Comparison of ENCODE assay signal across 8 mouse cellular contexts in the genomic region with DNA sequence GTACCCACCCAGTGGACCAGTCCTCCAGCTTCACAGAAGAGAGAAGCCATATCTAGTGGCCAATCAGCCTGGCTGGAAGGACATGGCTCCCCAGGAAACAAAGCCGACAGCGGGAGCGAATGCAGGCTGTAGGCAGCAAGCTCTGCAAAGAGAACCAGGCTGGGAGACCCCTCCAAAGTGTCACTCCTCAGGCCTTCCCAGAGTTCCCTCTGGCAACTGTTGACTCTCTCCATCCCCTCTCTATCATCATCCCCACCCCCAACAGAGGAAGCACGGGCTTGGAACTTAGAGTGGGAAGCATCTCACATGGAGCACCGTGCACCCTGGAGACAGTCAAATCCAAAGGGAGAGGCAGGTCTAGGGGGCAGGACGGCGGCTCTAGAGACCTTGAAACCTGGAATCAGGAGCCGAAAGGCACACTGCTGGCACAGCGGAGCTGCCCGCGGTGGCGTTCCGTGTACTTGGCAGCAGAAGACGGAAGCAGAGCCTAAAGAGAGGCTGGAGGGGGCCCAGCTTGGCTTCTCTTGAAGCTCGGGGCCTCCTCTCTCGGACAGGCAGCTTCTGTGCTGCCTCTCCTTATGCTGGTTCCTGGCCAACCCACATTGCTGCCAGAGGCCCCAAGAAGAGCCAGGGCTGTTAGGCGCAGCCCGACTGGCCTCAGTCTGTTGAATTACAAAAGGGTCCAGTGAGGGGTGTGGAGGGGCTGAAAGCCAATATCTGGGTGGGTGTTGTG. TPM values are rescaled to one million over a fixed set of nuclear protein-coding genes. Genes with fewer than 3 reads are reported as not detected.
DNase-seq lines count a peak whose midpoint lies in the region; ATAC-seq and TF ChIP-seq lines count a peak whose summit lies in the region.
"Had no signal": no experiment of that assay in that cellular context is flagged by ENCODE, and none has a peak within 500 bp of the region (broad histone marks: within the 10 kb centered on the region; RNA-seq: fewer than 3 reads in every experiment).

No protein-coding gene starts in this region.

- H3K4me3 ChIP-seq in MEL (ENCODE audit: control insufficient read depth in 1 of 2, insufficient read depth in 1 of 2, low read depth in 2 of 2, low read length in 2 of 2), result no peak overlapping the region
- H3K4me3 ChIP-seq in layer of hippocampus, adult 2 months, result no peak overlapping the region; the same call in 1 of the 2 replicates
- no peak overlapping the region for H3K4me3 ChIP-seq in lung, postnatal 0 days (ENCODE audit: low read depth, low read length)
- no peak overlapping the region for H3K4me3 ChIP-seq in stomach, embryonic 16.5 days (replicated peaks; ENCODE audit: low read length)

- H3K9me3 ChIP-seq in MEL (replicated peaks; ENCODE audit: insufficient read depth, low read length), result no peaks in the 10 kb centered on the region
- H3K9me3 ChIP-seq in lung, postnatal 0 days (ENCODE audit: low read length), result no peaks in the 10 kb centered on the region
- H3K9me3 ChIP-seq in stomach, embryonic 16.5 days (replicated peaks; ENCODE audit: control insufficient read depth, low read length), result no peaks in the 10 kb centered on the region

- H3K4me2 ChIP-seq in lung, postnatal 0 days (replicated peaks; ENCODE audit: low read depth, low read length), result no peak overlapping the region; the same call in 1 of the 2 replicates
- H3K4me2 ChIP-seq in stomach, embryonic 16.5 days (ENCODE audit: low read depth, low read length), result no peak overlapping the region

- peak; percentile 34 for DNase-seq in MEL (ENCODE audit: low read depth, low spot score)
- DNase-seq in brain, embryonic 14.5 days (ENCODE audit: low read depth), result peak; percentile 92
- DNase-seq in frontal cortex, postnatal 36 days (ENCODE audit: low spot score in 2 of 2), result peak; percentile 55 to 61
- peak; percentile 71 to 84 for DNase-seq in layer of hippocampus, adult 2 months (ENCODE audit: low spot score in 2 of 2)
- peak; percentile 61 for DNase-seq in lung, postnatal 0 days (ENCODE audit: low spot score)

- peak overlapping the region; percentile 97 for H3K27ac ChIP-seq in MEL (ENCODE audit: control insufficient read depth, low read depth, low read length)
- H3K27ac ChIP-seq in layer of hippocampus, adult 2 months, result peak overlapping the region; percentile 53
- no peak overlapping the region for H3K27ac ChIP-seq in lung, postnatal 0 days (ENCODE audit: low read length)
- peak overlapping the region; percentile 58; the same call in 1 of the 2 replicates for H3K27ac ChIP-seq in stomach, embryonic 16.5 days (ENCODE audit: low read length)
- H3K27ac ChIP-seq: macrophage had no signal

- TF ChIP-seq RAD21 in MEL (IDR thresholded peaks at IDR 0.05; ENCODE audit: low read depth, low read length), result no peak

- TF ChIP-seq CTCF in MEL (IDR thresholded peaks at IDR 0.05 in 2 of 3, conservative IDR thresholded peaks at IDR 0.05 in 1 of 3; ENCODE audit: control insufficient read depth in 1 of 3, insufficient read depth in 1 of 3, low read depth in 2 of 3, low read length in 3 of 3, poor library complexity in 1 of 3, severe bottlenecking in 1 of 3), result no peak
- TF ChIP-seq CTCF in brain, embryonic 14.5 days (IDR thresholded peaks at IDR 0.05; ENCODE audit: borderline replicate concordance, extremely low read depth, insufficient read depth, insufficient read length), result no peak
- TF ChIP-seq CTCF in layer of hippocampus, adult 2 months (conservative IDR thresholded peaks at IDR 0.05), result no peak
- no peak for TF ChIP-seq CTCF in lung, postnatal 0 days (IDR thresholded peaks at IDR 0.05)

- peak; percentile 63 for ATAC-seq in lung, postnatal 0 days
- peak; percentile 78; the same call in 1 of the 2 replicates for ATAC-seq in stomach, embryonic 16.5 days (ENCODE audit: insufficient read depth, low FRiP score)
- ATAC-seq in granulocyte monocyte progenitor cell, adult 5-6 weeks (replicated peaks; ENCODE audit: poor library complexity, severe bottlenecking), result no peak

- H3K27me3 ChIP-seq in MEL (ENCODE audit: control insufficient read depth in 1 of 2, insufficient read depth in 2 of 2, low read length in 2 of 2), result no peaks in the 10 kb centered on the region
- no peaks in the 10 kb centered on the region for H3K27me3 ChIP-seq in lung, postnatal 0 days (replicated peaks; ENCODE audit: insufficient read depth, low read length)
- 0 out of 2 replicates have a peak, but pooled peaks cover 3% of the 10 kb centered on the region for H3K27me3 ChIP-seq in stomach, embryonic 16.5 days (ENCODE audit: control insufficient read depth, insufficient read depth, low read length)

- peak overlapping the region; percentile 52 for H3K9ac ChIP-seq in MEL (ENCODE audit: control insufficient read depth, low read depth, low read length, poor library complexity, severe bottlenecking)
- H3K9ac ChIP-seq in lung, postnatal 0 days (replicated peaks; ENCODE audit: low read depth), result no peak overlapping the region
- H3K9ac ChIP-seq in stomach, embryonic 16.5 days (ENCODE audit: low read length), result no peak overlapping the region

- TF ChIP-seq EP300 in MEL (IDR thresholded peaks at IDR 0.05; ENCODE audit: low read depth in 1 of 2, low read length in 2 of 2), result no peak
- no peak for TF ChIP-seq EP300 in lung, postnatal 0 days (IDR thresholded peaks at IDR 0.05)

- peaks cover 24 to 58% of the 10 kb centered on the region in 2 experiments for H3K4me1 ChIP-seq in MEL (ENCODE audit: control insufficient read depth in 1 of 2, insufficient read depth in 2 of 2, low read length in 2 of 2)
- no peaks in the 10 kb centered on the region for H3K4me1 ChIP-seq in lung, postnatal 0 days (ENCODE audit: insufficient read depth, low read depth, low read length)
- peaks cover 20% of the 10 kb centered on the region for H3K4me1 ChIP-seq in stomach, embryonic 16.5 days (ENCODE audit: control insufficient read depth, insufficient read depth, low read length)

- WGBS in lung, postnatal 0 days, result 46% methylated on average over 18 of the region's 18 CpGs
- 57% methylated on average over 18 of the region's 18 CpGs for WGBS in stomach, embryonic 16.5 days

- H3K36me3 ChIP-seq in MEL (ENCODE audit: control insufficient read depth in 1 of 2, insufficient read depth in 2 of 2, low read length in 2 of 2), result peaks cover 0 to 44% of the 10 kb centered on the region in 2 experiments; a peak in 2 of 4 replicates
- H3K36me3 ChIP-seq in lung, postnatal 0 days (ENCODE audit: insufficient read depth, low read length), result no peaks in the 10 kb centered on the region
- H3K36me3 ChIP-seq in stomach, embryonic 16.5 days (ENCODE audit: control insufficient read depth, insufficient read depth, low read length), result no peaks in the 10 kb centered on the region

- no peak for TF ChIP-seq POLR2A in MEL (IDR thresholded peaks at IDR 0.05; ENCODE audit: control insufficient read depth in 1 of 2, insufficient read depth in 1 of 2, low read depth in 1 of 2, low read length in 2 of 2, poor library complexity in 1 of 2)
- TF ChIP-seq POLR2A in brain, embryonic 14.5 days (IDR thresholded peaks at IDR 0.05; ENCODE audit: borderline replicate concordance, extremely low read depth, insufficient read depth, insufficient read length, poor library complexity, severe bottlenecking), result no peak

- no peaks in the 10 kb centered on the region for H3K79me2 ChIP-seq in MEL (ENCODE audit: control insufficient read depth, insufficient read depth, low read length, poor library complexity)

TF ChIP-seq in MEL, 35 proteins besides CTCF, POLR2A, EP300 and RAD21:
- TF ChIP-seq ZNF384 (IDR thresholded peaks at IDR 0.05; ENCODE audit: low read depth, low read length) (no peak), MAZ (IDR thresholded peaks at IDR 0.05; ENCODE audit: low read depth, low read length) (no peak), MYC (IDR thresholded peaks at IDR 0.05; ENCODE audit: low read depth, low read length) (no peak), ZKSCAN1 (IDR thresholded peaks at IDR 0.05; ENCODE audit: low read depth, low read length) (no peak), KAT2A (conservative IDR thresholded peaks at IDR 0.05; ENCODE audit: low read depth, low read length) (no peak), ZC3H11A (IDR thresholded peaks at IDR 0.05; ENCODE audit: low read depth, low read length) (no peak), SIN3A (IDR thresholded peaks at IDR 0.05; ENCODE audit: low read length) (no peak), CHD2 (IDR thresholded peaks at IDR 0.05; ENCODE audit: low read length) (no peak), RCOR1 (IDR thresholded peaks at IDR 0.05; ENCODE audit: low read depth, low read length) (no peak), MEF2A (IDR thresholded peaks at IDR 0.05; ENCODE audit: extremely low read depth, insufficient replicate concordance, low read depth, low read length, poor library complexity, severe bottlenecking) (no peak), ELF1 (IDR thresholded peaks at IDR 0.05; ENCODE audit: low read depth, low read length) (no peak), TCF12 (IDR thresholded peaks at IDR 0.05; ENCODE audit: low read depth, low read length) (no peak)

RNA-seq across cellular contexts. Expression of gene Gsg1l, which starts 41.3 kb away (rescaled TPM):
- not detected in 2 replicates for total RNA-seq in MEL (2012; rRNA removed)
- not detected for polyA plus RNA-seq in MEL (2012; ENCODE audit: insufficient read depth in 1 of 2, insufficient read length in 2 of 2, low read depth in 1 of 2, low replicate concordance in 2 of 2, missing spikeins in 1 of 2)
- polyA plus RNA-seq in brain, embryonic 14.5 days (2012; rRNA removed), result 16.8 and 26.6 TPM in 2 replicates
- total RNA-seq in layer of hippocampus, adult 2 months (2021), result 10 to 100 TPM; 14.0 to 16.0 TPM
- polyA plus RNA-seq in lung, postnatal 0 days (2015; fragmentation: Nextera tagmentation; extraction: Ambion mirVana), result 0.66 and 0.68 TPM in 2 replicates
- polyA plus RNA-seq in stomach, embryonic 16.5 days (2015; fragmentation: Nextera tagmentation; extraction: Ambion mirVana), result 0.59 and 0.77 TPM in 2 replicates
- total RNA-seq in granulocyte monocyte progenitor cell, adult 5-6 weeks (2014; fragmentation: Nextera tagmentation), result not detected in 2 replicates
- total RNA-seq in granulocyte monocyte progenitor cell, adult 5-6 weeks (2017), result not detected in 2 replicates

Comparison
In these comparisons a context has a peak if more than half of its experiments do, and no peak if none do; other contexts are left out.
1. DNase-seq: peak in every context shown above with its lines; median percentile 92 in brain, embryonic 14.5 days; 78 in layer of hippocampus, adult 2 months; 61 in lung, postnatal 0 days; 58 in frontal cortex, postnatal 36 days; 34 in MEL.
2. RNA of gene Gsg1l, which starts 41.3 kb away (polyA plus RNA-seq): 16.8 to 26.6 TPM in brain, embryonic 14.5 days; 0.59 to 0.77 TPM in stomach, embryonic 16.5 days, 0.66 to 0.68 TPM in lung, postnatal 0 days and not detected in MEL; every median in the first group is over 10 times any median in the second.